Mouse (Mus musculus) T-helper 1 cell (primary cell): ENCODE results near the gene Gh.

ENCODE experiments used
- in situ Hi-C: fragments of 300-600 bp; cut with MboI, MseI; formaldehyde crosslinking; loops from one replicate; pipeline ENCODE4 v1.15.1; 2025; ENCODE audit warnings: high pct_unique_total_duplicates

The Gh gene

DNA sequence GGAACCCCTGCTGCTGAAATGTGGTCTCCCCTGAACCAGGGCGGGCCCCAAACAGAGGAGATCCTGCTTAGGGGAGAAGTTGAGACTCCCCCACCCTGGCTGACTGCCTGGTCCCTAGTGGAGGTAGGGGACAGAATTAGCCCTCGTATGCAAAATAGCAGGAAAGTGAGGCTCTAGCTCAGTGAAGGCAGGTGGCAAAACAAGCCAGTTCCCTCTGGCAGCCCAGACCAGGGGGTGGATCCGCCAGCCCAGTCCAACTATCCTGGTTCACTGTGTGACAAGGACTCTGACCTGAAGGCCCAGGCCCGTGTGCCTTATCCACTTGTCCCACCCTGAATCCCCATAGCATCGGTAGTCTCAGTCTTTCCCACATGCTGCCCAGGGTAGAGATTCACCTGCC lies 8.5 kb upstream of the Gh start:
- in situ Hi-C loops: no loop called here

DNA sequence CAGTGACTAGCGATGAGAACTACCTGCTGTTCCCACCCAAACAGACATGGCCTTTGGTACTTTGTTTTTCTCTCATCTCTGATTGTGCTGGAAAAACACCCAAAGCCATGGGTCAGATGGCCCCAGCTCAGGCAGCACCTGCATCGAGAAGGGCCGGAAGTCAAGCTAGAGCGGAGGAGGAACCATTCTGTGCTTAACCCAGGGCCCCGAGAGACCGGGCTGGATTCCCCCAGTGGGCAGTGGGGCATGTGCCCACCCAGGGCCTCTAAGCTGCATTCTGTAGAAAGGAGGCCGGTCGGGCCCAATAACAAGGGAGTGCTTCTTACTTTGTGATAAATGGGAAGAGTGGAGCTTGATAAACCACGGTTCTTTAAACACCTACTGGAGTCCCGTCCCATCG lies 6.5 kb upstream of the Gh start:
- in situ Hi-C loops: no loop called here

DNA sequence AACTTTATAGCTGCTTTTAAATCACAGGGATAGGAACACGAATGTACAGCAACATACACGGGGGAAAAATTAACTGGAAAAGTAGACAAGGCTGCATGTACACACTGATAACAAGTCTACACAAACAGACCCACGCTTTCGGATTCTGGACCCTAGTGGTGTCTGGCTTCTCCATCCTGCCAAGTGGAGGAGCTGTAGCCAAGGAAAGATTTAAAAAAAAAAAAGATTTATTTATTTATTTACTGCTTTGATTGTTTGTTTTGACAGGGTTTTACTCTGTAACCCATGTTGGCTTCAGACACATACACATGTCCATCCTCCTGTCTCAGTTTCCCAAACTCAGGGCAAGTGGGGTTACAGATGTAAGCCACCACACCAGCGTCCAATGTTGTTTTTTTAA lies 5.8 kb upstream of the Gh start:
- in situ Hi-C loops: no loop called here

GRCm38 (mm10) chr11:106306758-106307157 lies 5.1 kb upstream of the Gh start:
- in situ Hi-C loops: no loop called here

DNA sequence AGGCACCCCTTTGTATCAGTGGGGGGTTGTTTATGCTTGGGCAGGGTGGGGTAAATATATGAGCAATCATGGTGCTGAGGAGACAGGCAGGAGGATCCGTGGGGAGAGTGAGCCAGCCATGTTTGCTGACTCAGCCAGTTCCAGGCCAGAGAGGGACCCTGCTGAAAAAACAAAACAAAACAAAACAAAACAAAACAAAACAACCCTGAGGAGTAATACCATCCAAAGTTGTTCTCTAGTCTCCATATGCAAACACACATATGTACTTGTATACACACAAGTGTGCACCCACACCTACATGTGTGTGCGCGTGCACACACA lies 4.4 kb upstream of the Gh start:
- in situ Hi-C loops: no loop called here

DNA sequence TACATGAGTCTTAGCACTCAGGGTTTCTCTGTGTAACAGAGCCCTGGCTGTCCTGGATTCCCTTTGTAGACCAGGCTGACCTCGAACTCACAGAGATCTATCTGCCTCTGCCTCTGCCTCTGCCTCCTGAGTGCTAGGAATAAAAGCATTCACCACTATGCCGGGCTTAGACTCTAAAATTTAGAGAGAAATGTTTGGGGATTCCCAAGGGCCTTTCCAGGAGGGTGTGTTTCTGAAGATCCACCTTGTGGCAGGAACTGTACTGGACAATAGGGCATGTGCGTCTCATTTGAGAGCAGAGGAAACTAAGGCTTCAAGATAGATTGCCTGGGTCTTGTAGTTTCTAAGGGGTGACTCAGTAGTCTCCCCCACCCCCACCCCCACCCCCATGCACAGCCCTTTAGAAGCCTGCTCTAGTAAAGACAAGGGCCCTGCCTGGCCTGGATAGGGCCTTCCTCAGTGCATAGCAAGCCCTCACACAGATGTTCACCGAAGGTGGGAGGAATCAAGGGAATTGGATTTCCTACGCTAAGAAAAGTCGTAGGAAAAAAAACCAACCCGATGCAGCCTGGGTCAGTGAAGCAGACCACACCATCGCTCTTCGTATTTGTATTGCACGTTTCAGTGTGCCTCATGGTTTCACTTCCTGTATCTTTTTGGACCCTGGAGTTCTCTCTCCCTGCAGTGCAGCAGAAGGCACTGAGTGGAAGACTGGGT lies 3.8 kb upstream of the Gh start:
- in situ Hi-C loops: no loop called here

DNA sequence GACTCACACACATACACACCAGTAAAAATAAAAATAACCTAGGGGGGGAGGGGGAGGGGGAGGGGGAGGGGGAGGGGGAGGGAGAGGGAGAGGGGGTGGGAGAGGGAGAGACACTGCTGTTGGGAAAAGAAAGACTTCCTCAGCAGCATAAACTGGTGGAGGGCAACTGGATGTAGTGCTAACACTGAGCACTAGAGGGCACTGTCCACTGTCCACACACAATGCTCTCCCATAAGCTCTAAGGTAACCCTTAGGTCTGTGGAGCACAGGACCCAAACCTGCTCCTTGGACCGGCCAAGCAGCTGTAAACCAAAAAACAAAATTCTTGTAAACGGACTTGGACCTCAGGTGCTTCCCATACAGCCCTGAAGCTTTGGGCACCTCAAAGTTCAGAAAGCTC lies 969 bp upstream of the Gh start:
- in situ Hi-C loops: no loop called here

DNA sequence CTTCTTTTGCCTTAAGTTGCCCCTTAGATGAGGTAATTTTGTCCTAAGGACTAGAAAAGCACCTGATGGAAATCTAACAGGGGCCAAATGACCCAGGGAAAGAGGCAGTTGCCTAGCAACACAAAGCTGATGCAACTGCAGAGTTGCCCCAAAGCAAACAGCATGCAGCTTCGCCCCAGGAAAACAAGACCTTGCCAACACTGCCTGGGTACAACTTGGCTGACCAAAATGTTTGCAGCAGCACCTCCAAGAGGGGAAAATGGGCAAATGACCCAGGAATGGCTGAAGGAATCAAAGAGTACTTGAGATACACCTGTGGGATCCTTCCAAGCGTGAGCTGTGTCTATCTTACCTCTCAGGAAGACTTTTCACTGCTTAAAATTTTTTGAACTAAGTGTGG lies 9.8 kb downstream of the Gh start:
- in situ Hi-C loops: no loop called here

DNA sequence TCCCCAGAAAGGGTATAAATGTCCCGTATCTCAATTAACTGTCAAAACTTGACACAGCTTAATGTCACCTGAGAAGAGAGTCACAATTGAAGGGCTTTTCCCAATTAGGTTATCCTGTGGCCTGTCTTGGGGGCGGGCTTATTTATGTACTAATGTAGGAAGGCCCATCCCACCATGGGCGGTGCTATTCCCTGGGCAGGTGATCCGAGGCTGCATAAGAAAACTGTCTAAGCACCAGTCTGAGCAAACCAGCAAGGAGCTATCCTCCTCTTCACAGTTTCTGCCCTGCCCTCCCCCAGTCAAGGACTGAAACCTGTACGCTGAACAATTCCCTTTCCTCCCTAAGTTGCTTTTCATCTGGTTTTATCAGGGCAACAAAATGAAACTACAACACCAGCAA lies 11.3 kb downstream of the Gh start:
- in situ Hi-C loops: no loop called here

DNA sequence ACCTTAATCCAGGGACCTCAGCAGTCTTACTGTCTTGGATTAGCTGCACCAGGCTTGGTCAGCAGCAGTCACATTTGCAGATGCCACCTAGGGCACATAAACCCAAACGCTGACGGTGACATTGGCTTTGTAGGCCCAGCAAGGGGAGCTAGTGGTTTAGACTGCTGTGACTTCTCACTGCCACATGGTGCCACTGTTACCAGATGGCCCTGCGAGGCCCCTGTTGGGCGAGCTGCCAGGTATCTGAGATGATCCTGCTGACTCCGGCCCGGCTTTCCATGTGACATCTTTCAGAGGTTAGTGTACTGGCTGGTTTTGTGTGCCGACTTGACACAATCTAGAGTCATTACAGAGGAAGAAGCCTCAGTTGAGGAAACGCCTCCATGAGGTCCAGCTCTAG lies 12.3 kb downstream of the Gh start:
- in situ Hi-C loops: no loop called here

DNA sequence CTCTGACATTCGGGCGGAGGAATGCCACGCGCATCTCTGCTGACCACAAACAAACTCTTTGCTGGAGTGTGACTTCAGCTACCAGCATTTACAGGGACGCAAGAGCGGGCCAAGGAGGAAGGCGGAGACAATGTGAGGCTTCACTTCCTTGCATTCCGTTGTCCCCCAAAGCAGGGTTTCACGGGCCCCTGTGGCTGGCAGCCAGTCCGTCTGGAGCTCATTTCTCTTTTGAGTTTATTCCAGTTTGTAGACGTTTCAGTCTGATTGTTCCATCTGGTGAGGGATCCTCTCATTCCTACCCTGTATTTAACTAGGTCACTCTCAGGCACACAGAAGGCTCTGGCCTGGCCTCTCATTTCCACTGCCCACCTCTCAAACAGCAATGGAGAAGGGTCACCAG lies 14.7 kb downstream of the Gh start:
- in situ Hi-C loops: no loop called here

DNA sequence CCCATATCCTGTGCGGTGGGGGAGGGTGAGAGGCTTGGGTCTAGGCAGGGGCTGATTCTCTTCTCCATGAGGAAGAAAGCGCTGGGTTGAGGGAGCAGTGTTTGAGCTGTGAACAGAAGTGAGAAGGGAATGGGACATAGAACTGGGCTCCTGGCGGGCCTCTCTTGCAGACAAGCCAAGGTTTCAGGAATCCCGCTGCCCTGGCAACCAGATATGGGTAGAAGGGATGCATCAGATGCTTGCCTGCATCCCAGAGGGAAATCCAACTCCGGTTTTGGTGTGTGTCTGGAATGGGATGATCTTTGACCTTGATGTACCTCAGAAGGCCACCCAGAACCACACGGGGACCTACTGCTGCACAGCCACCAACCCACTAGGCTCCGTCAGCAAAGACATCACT lies 15.5 kb downstream of the Gh start:
- in situ Hi-C loops: no loop called here

- in situ Hi-C loops: no loop called here
These were observed 17.5 kb downstream of the Gh start for GRCm38 (mm10) chr11:106284126-106284525.

GRCm38 (mm10) chr11:106283371-106283770 lies 18.3 kb downstream of the Gh start:
- in situ Hi-C loops: no loop called here

DNA sequence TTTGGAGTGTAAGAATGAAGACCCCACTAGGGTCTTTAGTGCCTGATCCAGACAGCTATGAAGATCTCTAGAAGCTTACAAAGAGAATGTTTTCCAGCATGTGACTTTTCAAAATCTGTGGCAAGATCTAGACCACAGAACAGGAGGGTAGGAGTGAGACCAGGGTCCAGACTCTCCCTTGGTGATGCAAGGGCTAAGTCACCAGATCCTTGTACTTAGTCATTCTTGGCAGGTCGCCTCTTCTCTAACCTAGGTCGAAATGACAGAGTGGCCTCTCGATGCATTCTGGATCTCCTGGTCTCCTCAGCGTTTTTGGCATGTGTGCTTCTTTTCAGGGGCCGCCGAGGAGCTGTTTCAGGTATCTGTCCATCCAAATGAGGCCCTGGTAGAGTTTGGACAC lies 19.2 kb downstream of the Gh start:
- in situ Hi-C loops: no loop called here

GRCm38 (mm10) chr11:106276454-106276853 lies 25.2 kb downstream of the Gh start, which contains the start of gene Tcam1:
Gene Tcam1 (plus strand): TSS chr11:106276672.
- in situ Hi-C loops: loop anchor here (10.0 kb wide), 1 partner anchor 1822 kb away; no protein-coding TSS in a partner anchor

DNA sequence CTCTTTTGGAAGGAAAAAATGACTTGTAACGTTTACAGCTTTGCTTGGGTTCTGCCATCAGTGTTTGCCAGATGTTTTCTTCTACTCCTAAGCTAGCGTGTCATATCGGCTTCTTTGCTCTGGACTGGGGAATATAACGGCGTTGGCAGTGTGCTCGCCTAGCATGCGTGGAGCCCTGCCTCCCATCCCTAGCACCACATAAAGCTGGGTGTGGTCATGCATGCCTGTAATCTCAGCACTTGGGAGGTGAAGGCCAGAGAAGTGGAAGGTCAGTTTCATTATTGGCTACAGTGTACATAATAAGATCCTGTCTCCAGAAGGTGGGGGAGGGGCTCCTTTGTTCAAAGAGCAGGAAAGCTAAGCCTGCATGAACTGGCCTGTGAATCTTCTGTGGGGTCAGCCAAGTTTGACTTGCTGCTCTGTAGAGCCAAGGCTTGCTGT lies 26.7 kb downstream of the Gh start:
- in situ Hi-C loops: loop anchor here (10.0 kb wide), 1 partner anchor 1820 kb away; no protein-coding TSS in a partner anchor

DNA sequence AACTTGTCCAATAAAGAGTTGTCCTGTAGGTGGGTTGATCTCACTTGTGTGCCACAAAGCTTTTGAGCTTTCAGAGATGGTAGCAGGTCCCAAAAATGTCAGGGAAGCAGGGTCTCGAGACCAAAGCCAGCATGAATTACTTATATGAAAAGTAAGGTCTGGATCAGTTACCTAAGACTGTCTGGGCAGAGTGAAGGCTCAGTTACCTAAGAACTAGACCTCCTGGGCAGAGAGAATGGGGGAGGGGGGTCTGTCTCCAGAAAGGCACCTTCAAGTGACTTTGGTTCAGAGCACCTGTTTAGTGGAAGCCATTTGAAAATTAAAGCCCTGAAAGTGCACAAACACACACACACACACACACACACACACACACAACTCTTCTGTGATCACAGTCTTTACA lies 27.3 kb downstream of the Gh start:
- in situ Hi-C loops: loop anchor here (10.0 kb wide), 1 partner anchor 1820 kb away; no protein-coding TSS in a partner anchor

- in situ Hi-C loops: loop anchor here (10.0 kb wide), 1 partner anchor 1819 kb away; no protein-coding TSS in a partner anchor
These were observed 27.9 kb downstream of the Gh start for GRCm38 (mm10) chr11:106273811-106274210.

GRCm38 (mm10) chr11:106273311-106273684 lies 28.4 kb downstream of the Gh start:
- in situ Hi-C loops: loop anchor here (10.0 kb wide), 1 partner anchor 1818 kb away; no protein-coding TSS in a partner anchor

- in situ Hi-C loops: loop anchor here (10.0 kb wide), 1 partner anchor 1818 kb away; no protein-coding TSS in a partner anchor
These were observed 28.9 kb downstream of the Gh start, which contains the start of gene Smarcd2 for GRCm38 (mm10) chr11:106272644-106273310. Gene Smarcd2 (minus strand): TSS chr11:106272972.

GRCm38 (mm10) chr11:106271794-106272643 lies 29.6 kb downstream of the Gh start:
- in situ Hi-C loops: loop anchor here (10.0 kb wide), 1 partner anchor 1817 kb away; no protein-coding TSS in a partner anchor
